Mouse (Mus musculus) E14TG2a.4 (cell line): ENCODE measurements around the gene Snx13.
A peak's percentile ranks its signal among the peaks of the same experiment; 100 is the strongest.

ENCODE experiments used
- H3K27me3 ChIP-seq: 2 replicates; pipeline ENCODE4 v1.6.1; 2014; ENCODE audit warnings: low read length, control low read depth; ENCODE audit not compliant: insufficient read depth
- H3K36me3 ChIP-seq: 2 replicates; pipeline ENCODE4 v1.6.1; 2014; ENCODE audit warnings: low read length, control low read depth; ENCODE audit not compliant: insufficient read depth
- H3K4me1 ChIP-seq: replicated peaks from 2 replicates; pipeline ENCODE4 v1.6.1; 2014; ENCODE audit warnings: low read depth, low read length, control low read depth
- H3K4me3 ChIP-seq: replicated peaks from 2 replicates; pipeline ENCODE4 v1.5.1; 2014; ENCODE audit warnings: mild to moderate bottlenecking, low read length
- H3K9me3 ChIP-seq: 2 replicates; pipeline ENCODE4 v1.6.1; 2014; ENCODE audit warnings: low read length, control low read depth
- CTCF ChIP-seq: conservative IDR thresholded peaks from 2 replicates; pipeline ENCODE4 v1.5.1; 2014; ENCODE audit warnings: low read length
- NANOG ChIP-seq: IDR thresholded peaks from 2 replicates; pipeline ENCODE4 v1.6.1; 2014; ENCODE audit warnings: borderline replicate concordance, low read length, mixed read lengths
- POU5F1 ChIP-seq: IDR thresholded peaks from 2 replicates; pipeline ENCODE4 v1.6.1; 2014; ENCODE audit warnings: low read length, borderline replicate concordance

Gene Snx13

DNA sequence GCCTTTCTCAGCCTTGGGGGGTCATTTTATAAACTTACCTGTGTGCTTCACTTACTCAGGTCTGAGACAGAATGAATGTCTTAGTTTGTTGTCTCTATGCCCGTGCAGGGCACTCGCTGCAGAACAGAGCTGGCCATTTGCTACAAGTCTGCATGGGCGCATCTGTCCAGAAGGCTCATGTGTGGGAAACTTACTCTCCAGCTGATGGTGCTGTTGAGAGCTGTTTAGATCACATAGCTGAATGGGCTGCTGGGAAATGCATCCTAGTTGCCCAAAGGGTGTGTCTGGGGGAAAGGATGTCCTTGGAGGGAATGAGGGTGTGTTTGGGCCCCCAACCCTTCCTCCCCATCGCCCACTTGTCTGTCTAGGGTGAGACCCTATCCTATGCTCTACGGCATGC is 137.3 kb downstream of the Snx13 start:
- H3K36me3 ChIP-seq, result no peaks in the 10 kb centered on the region
- TF ChIP-seq CTCF, result no peak
- TF ChIP-seq POU5F1, result no peak
- TF ChIP-seq NANOG, result no peak
- H3K27me3 ChIP-seq, result no peaks in the 10 kb centered on the region
- H3K9me3 ChIP-seq, result no peaks in the 10 kb centered on the region
- H3K4me3 ChIP-seq, result no peak overlapping the region
- no peaks in the 10 kb centered on the region; the same call in 1 of the 2 replicates for H3K4me1 ChIP-seq

DNA sequence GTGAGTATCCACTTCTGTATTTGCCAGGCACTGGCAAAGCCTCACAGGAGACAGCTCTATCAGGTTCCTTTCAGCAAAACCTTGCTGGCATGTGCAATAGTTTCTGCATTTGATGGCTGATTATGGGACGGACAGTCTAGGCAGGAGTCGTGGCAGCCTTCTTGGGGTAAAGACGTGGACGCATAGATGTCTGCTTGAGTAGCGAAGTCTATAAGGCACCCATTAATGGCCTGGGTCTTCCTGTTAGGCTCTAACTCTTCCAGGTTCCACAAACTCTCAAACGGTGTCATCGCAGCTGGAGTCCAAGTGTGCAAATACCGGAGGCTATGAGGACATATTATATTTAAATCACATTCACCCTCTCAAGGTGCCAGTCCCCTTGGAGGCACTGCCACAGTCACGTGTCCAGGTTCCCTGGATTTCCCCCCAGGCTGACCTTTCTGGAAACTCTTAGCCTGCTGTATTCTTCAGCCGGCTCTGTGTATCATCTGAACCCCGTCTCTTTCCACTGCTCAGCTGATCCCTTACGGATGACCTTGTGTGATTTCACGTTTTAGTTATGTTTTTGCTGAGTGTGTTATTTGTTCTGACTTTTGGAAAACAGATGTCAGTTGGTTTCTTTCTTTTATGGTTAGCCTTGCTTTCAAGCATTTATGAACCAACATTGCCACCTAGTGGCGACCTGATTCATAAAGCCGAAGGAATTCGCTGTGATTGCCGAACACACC is 144.9 kb downstream of the Snx13 start:
- H3K27me3 ChIP-seq, result no peaks in the 10 kb centered on the region

DNA sequence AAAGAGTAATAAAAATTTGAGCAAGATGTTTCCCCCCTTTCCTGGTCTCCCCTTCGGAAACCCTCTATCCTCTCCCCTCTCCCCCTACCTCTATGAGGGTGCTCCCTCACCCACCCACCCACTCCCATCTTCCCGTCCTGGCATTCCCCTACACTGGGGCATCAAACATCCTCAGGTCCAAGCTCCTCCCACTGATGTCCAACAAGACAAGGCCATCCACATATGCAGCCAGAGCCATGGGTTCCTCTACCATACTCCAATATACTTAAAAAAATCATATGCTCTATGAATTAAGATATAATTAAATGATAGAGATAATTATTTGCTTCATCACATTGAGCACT is 145.4 kb downstream of the Snx13 start:
- Histone ChIP-seq H3K27me3 (no peaks in the 10 kb centered on the region), H3K9me3 (peaks cover 6% of the 10 kb centered on the region), H3K4me3 (no peak overlapping the region), H3K4me1 (no peaks in the 10 kb centered on the region), H3K36me3 (no peaks in the 10 kb centered on the region)
- TF ChIP-seq POU5F1 (no peak), CTCF (no peak), NANOG (no peak)

More for the DNA sequence above, 144.9 kb downstream of the Snx13 start:
- TF ChIP-seq CTCF, result peak; percentile 36
- no peak for TF ChIP-seq POU5F1
- Histone ChIP-seq H3K4me1 (no peaks in the 10 kb centered on the region), H3K4me3 (no peak overlapping the region), H3K9me3 (peaks cover 6% of the 10 kb centered on the region), H3K36me3 (no peaks in the 10 kb centered on the region)
